Mouse (Mus musculus): ENCODE measurements at regions not wholly inside any gene's neighbourhood (a gene's known extent, or its start where the extent isn't known, plus 50 kb on each side); places are given as distances from the start of the nearest gene placed in this dataset.

GRCm38 (mm10) chr3:60731331-60731730 lies 258.7 kb downstream of the Mbnl1 start:
- TF ChIP-seq CTCF (IDR thresholded peaks at IDR 0.05; ENCODE audit: extremely low read depth, insufficient read depth, low read length) (no peak), POLR2A (IDR thresholded peaks at IDR 0.05; ENCODE audit: extremely low read depth, insufficient read depth, low read length) (no peak)

Data from cortical plate, adult 2 months (tissue).